Mouse (Mus musculus): ENCODE measurements around the gene Mecom.

Mecom gene

GRCm38 (mm10) chr3:30105194-30105823 is 442.5 kb downstream of the Mecom start:
- DNase-seq (ENCODE audit: low read depth, low spot score) = no peak

DNA sequence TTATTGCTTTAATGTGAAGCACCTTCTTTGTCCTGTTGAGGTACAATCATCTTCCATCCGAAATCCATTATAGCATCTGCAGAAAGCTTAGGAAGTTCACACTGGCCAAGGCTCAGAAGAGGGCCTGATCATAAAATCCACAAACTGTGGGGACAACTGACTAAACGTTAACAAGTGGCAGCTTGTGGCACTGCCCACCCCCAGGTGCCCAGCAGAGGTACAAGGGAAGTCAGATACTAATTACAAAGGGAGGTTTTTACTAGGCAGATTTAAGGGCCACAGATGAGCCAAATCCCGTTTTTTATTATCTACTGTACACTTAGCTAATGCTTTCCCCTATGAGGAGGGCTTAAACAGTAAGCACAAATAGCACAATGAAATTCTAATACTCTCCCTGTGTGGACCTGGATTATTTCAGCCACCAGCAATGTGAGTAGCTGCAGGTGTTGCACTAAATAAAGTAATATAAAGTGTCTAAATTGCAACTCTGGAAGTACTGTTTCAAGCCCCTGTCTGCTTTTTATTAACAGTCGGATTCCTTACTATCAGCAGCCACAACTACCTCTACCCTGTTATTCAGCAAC is 443.2 kb downstream of the Mecom start:
- DNase-seq (ENCODE audit: low read depth, low spot score) = no peak

DNA sequence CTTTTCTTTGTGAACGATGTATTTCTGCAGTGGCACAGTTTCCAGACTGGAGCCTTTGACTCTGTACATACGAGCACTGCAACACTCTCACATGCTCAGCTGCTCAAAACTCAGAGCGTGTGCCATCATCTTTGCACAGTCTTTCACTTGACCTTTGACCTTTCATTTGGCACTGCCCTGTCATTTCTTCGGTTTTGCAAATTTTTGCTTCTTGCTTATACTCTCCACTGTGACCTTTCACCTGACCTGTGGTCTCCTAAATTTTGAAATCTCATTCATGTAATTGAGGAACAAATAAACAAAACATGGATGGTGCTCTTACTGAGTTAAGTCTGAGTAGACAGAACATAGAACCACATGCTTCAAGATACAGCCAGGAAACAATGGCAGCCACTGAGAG is 446.7 kb downstream of the Mecom start:
- DNase-seq (ENCODE audit: low read depth, low spot score) = no peak

DNA sequence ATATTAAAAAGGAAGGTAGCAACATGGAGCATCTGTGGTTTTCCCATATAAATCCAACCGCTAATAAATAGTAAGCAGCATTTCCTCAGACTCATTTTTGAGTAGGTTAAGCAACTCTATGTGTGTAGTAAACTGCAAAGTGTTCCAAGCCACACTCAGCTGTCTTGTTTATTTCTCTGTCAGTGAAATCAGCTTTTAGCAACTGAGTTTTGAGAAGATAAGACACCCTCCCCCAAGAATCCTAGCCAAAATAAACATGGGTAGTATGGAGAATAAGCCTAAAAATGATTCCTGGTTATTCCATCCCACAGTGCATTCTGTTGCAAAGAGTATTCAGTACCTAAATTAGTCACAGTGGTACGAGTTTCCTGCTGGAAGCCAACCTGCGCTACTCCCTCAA is 450.1 kb downstream of the Mecom start:
- DNase-seq (ENCODE audit: low read depth, low spot score) = no peak

GRCm38 (mm10) chr3:30097129-30097528 is 450.7 kb downstream of the Mecom start:
- no peak for DNase-seq (ENCODE audit: low read depth, low spot score)

GRCm38 (mm10) chr3:30093005-30093404 is 454.8 kb downstream of the Mecom start:
- DNase-seq (ENCODE audit: low read depth, low spot score) = no peak

GRCm38 (mm10) chr3:30092481-30092880 is 455.3 kb downstream of the Mecom start:
- no peak for DNase-seq (ENCODE audit: low read depth, low spot score)

DNA sequence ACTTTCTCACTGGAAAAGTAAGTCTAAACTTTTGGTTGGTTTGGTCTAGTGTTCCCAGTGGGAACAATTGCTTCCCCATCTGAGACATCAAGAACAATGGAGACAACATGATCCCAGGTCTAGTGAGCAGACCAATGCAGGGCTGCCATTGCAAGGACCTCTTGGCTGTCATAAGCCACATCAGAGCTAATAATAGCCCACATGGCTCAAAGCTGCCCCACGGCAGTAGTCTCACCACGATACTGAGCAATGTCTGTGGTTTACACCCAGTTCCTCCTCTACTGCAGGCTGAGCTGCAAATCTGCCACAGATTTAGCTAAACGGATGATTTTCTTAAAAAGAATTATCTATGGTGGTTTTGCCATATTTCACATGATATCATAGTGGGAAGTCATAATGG is 455.9 kb downstream of the Mecom start:
- DNase-seq (ENCODE audit: low read depth, low spot score) = no peak

DNA sequence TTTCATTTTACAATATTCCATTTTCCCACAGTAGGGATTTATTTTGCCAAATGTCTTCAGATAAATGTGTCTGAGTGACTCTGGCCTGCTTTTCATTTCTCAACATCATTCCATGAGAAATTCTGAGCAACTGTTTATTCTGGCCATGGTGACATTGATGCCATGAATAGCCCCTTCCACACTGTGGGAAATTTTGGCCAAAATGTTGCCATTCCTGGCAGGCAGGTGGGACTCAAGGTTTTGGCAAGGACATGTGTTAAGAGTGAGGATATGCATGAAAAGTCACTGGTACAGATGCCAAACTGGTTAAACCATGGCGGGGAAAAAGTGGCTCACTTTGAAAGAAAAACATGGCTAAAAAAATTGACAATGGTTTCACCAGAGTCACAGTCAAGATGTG is 456.4 kb downstream of the Mecom start:
- DNase-seq (ENCODE audit: low read depth, low spot score) = no peak

DNA sequence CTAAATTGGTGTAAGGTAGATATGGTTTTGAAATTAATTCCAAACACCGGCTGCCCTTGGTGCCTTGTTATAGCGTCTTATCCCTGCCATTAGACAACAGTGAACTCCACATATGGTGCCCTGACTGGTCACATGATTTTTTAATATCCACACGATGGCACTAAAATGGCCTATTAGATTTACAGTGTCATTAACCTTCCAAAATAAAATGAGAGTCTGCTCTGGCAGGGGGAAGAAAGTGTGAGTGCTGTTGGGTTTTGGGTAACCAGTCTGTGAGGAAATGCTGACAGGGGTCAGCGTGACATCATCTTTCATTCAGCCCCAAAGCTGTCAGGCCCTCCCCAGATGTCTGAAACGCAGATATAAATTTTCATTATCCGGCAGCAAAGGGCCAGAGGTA is 461.7 kb downstream of the Mecom start:
- no peak for DNase-seq (ENCODE audit: low read depth, low spot score)

DNA sequence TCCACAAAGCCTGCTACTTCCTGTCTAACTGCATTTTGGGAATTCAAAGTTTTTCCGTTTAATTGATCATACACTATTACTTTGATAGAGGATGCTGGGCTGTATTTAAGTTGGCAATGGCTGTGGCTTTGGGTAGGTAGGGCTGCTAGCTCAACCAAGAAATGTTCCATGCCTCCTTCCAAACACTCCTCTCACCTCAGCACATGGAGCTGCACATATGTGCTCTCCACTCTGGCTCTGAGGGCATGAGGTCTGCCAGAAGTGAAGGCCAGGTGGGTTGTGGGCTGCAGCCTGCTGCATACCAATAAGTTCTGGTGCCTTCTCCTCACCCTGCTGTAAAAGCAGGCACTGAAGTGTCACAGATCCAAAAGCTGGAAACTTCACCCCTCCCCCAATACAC is 464.0 kb downstream of the Mecom start:
- DNase-seq (ENCODE audit: low read depth, low spot score) = no peak

- DNase-seq (ENCODE audit: low read depth, low spot score) = no peak
Measured at GRCm38 (mm10) chr3:30083268-30083667, 464.5 kb downstream of the Mecom start.

- no peak for DNase-seq (ENCODE audit: low read depth, low spot score)
Measured at GRCm38 (mm10) chr3:30080827-30081226, 467.0 kb downstream of the Mecom start.

DNA sequence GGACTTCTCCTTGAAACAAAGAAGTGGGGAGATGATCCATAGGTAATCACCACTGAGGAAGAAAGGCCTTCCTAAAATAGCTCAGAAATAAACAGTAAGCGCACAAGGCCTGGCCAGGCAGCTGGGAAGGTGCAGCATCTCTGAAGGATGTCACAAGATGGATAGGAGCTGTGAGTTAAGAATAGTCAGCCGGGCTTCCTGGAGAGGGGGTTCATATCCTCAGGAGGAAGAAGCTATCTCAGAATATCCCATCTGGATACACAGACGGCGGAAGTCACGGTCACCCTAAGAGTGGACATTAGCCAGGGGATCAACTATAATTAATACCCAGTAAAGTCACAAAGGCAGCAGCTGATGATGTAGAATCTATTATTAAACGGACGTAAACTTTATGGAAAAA is 471.3 kb downstream of the Mecom start:
- DNase-seq (ENCODE audit: low read depth, low spot score) = no peak

DNA sequence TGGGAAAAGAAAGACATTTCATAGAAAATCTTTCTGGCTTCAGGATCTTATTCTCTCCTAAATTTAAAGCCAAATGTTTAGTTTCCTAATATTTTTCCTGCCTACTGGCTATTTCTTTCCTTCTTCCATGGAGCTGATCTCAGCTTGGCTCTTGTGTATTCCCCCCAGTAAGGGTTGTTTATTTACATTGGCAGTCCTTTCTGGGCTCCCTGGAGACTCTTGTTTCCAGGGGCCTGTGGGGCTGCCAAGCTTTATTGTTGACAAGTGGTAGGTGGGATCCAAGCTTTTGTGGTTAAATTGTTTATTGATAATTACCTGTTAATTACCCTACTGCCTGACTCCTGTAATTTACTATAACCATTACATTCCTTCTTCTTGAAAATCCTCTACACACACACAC is 476.5 kb downstream of the Mecom start:
- DNase-seq (ENCODE audit: low read depth, low spot score) = no peak

- no peak for DNase-seq (ENCODE audit: low read depth, low spot score)
Measured at GRCm38 (mm10) chr3:30066519-30066918, 481.3 kb downstream of the Mecom start.

GRCm38 (mm10) chr3:30060058-30060457 is 487.8 kb downstream of the Mecom start:
- no peak for DNase-seq (ENCODE audit: low read depth, low spot score)

GRCm38 (mm10) chr3:30059615-30060014 is 488.2 kb downstream of the Mecom start:
- no peak for DNase-seq (ENCODE audit: low read depth, low spot score)

GRCm38 (mm10) chr3:30051287-30051686 is 496.5 kb downstream of the Mecom start:
- no peak for DNase-seq (ENCODE audit: low read depth, low spot score)

DNA sequence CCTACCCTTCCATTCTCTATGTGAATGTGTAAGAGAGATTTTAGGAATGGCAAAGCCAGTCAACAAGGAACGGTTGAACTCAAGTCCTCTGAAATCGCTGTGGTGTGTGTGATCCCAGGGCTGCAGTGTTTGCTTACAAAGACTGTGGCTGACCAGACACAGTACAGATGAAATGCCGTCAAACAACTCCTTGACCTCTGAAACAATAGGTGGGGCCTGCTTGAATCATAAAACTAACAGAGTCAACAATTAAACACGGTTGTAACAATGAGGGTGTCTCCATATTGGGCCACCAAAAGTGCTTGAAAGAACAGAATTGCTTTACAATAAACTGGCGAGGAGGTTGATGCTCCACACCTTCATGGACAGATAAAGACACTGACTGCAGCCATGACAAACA is 497.0 kb downstream of the Mecom start:
- DNase-seq (ENCODE audit: low read depth, low spot score) = no peak

DNA sequence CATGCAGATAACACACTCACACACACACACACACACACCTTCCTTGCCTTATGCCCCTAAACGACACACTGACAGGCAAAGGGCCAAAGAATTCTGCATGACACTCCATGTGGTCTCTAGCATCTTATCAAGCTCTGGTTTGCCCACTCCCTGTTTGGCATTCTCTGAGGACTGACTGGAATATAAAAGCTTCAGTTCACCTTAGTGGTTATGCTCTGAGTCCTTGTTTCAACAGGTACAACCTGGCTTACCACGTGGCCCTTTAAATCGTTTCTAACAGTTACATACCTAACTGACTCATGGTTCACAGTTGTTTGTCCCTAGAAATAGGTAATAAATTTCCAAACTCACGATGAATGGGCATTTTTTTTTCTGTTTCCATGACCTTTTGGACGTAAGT is 499.0 kb downstream of the Mecom start:
- no peak for DNase-seq (ENCODE audit: low read depth, low spot score)

DNA sequence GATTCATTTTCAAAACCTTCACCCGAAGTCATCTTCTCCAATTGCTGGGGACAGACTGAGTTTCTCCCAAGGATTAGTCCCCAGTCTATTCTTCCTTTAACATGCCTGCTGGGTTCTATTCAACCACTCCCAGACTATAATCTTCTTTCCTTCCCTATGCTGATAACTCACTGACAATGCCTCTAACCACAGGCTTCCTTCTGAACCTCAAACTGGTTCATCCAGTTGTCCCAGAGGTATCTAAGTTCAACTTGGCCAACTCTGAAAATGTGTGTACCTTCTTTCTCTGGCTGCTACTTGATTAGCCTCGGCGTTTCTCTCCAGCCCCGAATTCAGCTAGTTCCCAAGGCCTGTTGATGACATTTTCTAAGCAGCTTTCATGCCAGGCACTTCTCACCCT is 499.7 kb downstream of the Mecom start:
- no peak for DNase-seq (ENCODE audit: low read depth, low spot score)

DNA sequence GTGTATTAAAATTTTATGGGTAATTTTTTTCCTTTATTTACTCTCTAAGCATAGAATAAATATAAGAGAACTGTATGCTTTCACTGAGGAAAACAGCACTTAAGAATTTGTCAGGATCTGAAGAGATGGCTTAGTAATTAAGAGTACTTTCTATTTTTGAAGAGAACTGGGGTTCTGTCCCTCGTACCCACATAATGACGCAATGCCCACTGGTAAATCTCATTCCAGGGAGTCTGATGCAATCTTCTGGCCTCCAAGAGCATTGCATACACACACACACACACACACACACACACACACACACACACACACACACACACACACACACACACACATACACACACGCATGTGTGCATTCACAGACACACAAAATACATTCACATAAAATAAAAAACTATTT is 504.3 kb downstream of the Mecom start:
- no peak for DNase-seq (ENCODE audit: low read depth, low spot score)

GRCm38 (mm10) chr3:30038545-30038944 is 509.3 kb downstream of the Mecom start:
- DNase-seq (ENCODE audit: low read depth, low spot score) = no peak
